Mouse (Mus musculus) thymus, postnatal 0 days (tissue): ENCODE measurements around the gene Pde8a. TPM values are rescaled to one million over a fixed set of nuclear protein-coding genes. Genes with fewer than 3 reads are reported as not detected.

Experiments
- DNase-seq: peaks from one replicate; pipeline ENCODE4 v3.0.0-alpha.2; 2015; ENCODE audit warnings: low spot score
- polyA plus RNA-seq: library from polyadenylated mRNA; unstranded; fragments of >200 nt; fragmentation: Nextera tagmentation; extraction: Ambion mirVana; gene quantifications from 2 replicates; pipeline ENCODE4 v1.2.1, GENCODE M21; 2015

Pde8a gene
- polyA plus RNA-seq, 1 experiment from 2014 or later: 1.2 TPM

GRCm38 (mm10) chr7:81379363-81379762, 166.0 kb downstream of the Pde8a start:
- no peak for DNase-seq

Other genes starting within 250 kb of the Pde8a start
- 11.9 and 13.1 TPM in 2 replicates for gene Zfp592, start 219.9 kb upstream of the Pde8a start, polyA plus RNA-seq
- 0.33 and 0.47 TPM in 2 replicates for gene Alpk3, start 156.0 kb upstream of the Pde8a start, polyA plus RNA-seq
- 0.24 and 0.49 TPM in 2 replicates for gene Slc28a1, start 98.8 kb upstream of the Pde8a start, polyA plus RNA-seq
- gene Rps17, start 131.7 kb downstream of the Pde8a start, polyA plus RNA-seq: 1,759 and 1,761 TPM in 2 replicates
- gene Cpeb1, start 241.9 kb downstream of the Pde8a start, polyA plus RNA-seq: 10.0 and 12.2 TPM in 2 replicates